Mouse (Mus musculus) cerebellum, postnatal 14 days (tissue): Measurements from ENCODE around the gene Cplx3.

Experiments used
- DNase-seq, 2 experiments: peaks; one replicate each; pipeline ENCODE4 v3.0.0; 2021; ENCODE audit warnings: mixed read lengths in 2 of 2

The Cplx3 gene

DNA sequence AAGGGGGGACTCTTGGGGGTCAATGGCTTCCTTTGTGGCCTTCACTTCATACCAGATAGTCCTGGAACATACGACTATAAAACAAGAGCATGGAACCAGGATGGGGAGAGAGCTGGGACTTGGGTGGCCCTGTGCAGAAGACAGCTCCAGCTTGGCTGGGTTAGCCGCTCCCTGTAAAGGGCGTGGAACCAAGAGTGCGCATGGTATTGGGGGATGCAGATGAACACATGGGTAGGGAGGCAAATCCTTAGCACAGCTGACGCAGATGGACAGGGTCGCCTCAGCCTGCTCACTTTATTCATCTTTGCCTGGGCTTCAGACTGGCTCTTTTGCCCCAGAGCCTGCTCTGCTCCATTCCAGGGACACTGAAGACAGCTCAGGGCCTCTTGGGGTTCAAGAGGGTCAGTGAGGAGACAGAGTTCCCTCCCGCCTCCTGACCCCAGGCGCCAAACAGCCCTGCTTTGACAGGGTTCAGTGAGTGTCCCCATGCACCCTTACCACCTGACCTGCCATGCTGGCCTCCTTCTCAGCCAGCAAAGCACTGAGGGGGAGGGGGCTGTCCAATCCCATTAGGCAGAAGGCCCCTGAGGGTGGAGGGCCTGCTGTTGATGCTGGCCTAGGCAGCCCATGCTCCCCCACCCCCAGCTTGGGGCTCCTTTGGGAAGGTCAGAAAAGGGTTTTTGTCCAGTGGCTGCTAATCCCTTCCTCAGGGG is 7.1 kb downstream of the Cplx3 start:
- DNase-seq: peak in 1 of 2 experiments; percentile 37

DNA sequence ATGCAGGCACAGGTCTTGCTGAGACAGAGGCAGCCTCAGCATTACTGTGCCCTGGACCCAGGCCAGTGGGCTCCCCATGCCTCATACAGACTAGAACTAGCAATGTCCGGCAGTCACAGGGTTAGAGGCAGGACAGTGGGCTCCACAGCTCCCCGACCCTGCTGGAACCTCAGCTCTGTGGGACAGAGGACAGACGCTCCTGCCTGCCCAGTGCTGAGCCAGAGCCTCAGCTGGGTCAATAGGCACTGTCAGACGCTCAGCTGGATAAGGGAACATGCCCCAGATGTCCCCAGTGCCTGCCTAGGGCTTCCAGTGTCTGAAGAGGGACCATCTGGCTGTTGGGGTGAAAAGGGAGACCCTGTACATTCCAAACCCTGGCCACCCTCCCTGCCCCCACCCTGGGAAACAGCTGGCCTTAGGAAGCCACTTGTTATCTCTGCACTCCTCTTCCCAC is 8.1 kb downstream of the Cplx3 start:
- DNase-seq: peak; percentile 41 to 53

DNA sequence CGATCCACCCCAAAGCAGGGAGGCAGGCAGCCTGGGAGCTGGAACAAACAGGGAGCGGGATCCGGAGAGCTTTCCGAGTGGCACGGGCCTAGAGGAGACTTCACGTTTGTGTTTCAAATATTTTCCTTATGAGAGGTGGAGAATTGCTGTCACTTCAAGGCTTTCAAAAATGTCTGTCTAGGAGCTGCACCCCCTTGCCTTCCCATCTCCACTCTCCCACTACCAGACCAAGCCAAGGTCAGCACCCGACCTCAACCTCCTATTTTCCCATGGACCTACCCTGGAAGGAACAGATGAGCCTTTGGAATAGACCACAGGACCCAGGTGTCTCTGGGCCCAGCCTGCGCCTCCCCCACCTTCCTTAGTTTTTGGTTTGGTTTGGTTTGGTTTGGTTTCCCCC is 8.8 kb downstream of the Cplx3 start:
- no peak for DNase-seq

DNA sequence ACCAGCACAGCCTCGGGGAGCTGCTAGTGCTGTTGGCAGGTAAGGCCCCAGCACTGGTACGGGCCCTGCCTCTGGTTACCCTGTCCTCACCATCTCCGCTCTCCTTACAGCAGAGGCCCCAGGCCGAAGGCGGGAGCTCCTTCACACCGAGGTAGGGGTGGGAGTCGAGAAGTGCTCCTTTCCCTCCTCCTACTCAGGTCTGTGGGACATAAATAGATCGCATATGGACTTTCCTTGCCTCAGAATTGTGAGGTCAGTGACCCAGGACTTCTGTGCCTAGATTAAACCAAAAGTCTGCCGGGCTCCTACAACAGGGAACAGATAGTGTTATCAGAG is 11.9 kb downstream of the Cplx3 start:
- DNase-seq: no peak

DNA sequence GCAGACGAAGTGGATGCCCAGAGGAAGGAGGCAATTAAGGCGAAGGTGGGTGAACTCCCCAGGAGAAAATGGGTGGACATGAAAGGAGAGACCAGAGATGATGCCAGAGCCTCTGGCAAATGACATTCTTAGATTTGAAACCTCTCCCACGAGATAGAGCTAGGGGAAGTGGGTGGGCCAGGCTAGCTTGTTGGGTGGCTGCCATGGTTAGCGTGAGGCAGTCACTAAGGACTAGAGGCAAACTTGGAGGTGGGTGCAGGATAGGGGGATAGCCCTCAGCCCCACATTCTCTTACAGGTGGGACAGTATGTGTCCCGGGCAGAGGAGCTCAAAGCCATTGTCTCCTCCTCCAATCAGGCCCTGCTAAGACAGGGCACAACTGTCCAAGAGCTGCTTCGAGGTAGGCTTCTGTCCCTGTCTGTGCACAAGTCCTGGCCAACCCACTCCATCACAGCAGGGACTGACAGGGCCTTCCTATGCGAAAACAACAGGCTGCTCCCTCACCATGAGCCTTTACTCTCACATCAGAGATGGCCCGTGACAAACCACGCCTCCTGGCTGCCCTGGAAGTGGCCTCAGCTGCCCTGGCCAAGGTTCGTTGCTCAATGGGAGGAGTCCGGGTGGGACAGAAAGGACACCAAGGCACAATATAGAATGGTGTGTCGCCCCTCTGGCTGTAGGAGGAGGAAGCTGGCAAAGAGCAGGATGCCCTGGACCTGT is 12.5 kb downstream of the Cplx3 start:
- peak; percentile 34 to 43 for DNase-seq

DNA sequence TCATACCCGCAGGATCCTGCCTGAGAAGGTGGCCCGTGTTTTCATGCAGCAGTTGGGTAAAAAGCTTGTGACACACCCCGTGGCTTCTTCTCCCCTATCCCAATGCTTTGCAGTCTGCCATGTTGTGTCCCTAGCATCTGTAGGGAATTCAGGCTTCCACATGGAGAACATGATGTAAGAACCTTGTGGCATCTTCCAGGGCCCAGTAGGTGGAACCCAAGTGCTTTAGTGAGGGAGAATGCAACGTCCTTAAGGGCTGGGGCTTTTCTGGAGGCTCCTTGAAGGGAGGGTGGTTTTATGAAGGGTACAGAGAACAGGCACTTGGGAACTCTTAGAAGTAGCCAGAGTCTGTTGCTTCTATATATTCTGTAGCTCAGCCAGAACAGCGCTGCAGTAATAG is 15.4 kb downstream of the Cplx3 start:
- DNase-seq: peak; percentile 37 to 52

DNA sequence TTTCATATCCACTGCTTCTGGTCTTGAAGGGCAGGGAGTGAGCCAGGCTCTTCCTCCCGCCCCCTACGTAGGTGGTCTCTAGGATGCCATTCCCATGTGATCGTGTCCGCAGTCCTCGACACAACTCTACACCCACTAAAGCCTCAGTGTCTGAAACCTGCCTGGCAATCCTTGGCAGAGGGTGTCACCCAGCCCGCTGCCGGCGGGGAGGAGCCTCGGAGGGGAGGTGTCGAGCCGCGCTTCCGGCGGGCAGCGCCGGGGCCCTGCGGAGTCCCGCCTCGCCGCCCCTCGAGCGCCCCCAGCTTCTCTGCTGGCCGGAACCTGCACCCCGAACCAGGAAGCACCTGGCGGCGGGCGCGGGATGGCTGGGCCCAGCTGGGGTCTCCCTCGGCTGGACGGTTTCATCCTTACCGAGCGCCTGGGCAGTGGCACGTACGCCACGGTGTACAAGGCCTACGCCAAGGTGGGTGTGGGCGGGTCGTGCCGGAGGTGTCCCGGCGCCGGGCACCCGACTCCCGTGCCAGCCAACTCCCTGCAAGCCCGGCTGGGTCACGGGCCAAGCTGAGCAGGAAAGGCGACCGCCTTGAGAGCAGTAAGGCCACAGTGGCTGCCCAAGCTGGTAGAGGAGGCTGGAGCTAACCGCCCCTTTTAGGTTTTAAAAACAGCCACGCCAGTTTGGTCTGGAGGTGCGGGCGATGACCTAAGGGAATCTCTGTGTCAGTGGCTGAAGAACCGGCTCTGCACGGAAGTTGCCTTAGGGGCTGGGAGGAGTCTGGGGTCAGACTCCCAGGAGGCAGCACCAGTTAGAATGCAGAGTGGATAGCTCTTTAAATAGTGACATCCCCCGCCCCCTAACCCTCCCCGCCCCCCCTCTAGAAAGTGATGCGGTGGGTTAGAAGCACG is 16.6 kb downstream of the Cplx3 start, which contains the start of gene Ulk3:
Gene Ulk3 (plus strand): TSS at position 229 of the 903 bp plus-strand sequence.
- peak; percentile 71 to 81 for DNase-seq

GRCm38 (mm10) chr9:57584991-57585390 is 21.1 kb downstream of the Cplx3 start:
- DNase-seq: no peak

- no peak for DNase-seq
These were observed 28.8 kb downstream of the Cplx3 start for GRCm38 (mm10) chr9:57577144-57577849.

DNA sequence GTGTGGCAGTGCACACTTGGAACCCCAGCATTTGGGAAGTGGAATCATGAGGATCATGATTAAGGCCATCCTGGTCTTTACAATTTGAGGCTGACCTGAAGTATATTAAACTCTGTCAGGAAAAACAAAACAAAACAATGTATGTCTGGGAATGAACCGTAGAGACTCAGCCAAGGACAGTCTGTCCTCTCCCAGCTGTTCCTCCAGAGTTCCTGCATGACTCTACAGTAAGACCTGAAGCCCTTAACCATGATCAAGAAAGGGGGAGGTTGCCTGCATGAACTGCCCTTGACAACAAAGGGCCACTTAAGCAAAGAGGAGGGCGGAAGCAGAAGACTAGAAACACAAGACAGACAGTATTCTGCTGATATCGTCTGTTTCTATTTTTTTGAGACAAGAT is 30.5 kb downstream of the Cplx3 start:
- no peak for DNase-seq

DNA sequence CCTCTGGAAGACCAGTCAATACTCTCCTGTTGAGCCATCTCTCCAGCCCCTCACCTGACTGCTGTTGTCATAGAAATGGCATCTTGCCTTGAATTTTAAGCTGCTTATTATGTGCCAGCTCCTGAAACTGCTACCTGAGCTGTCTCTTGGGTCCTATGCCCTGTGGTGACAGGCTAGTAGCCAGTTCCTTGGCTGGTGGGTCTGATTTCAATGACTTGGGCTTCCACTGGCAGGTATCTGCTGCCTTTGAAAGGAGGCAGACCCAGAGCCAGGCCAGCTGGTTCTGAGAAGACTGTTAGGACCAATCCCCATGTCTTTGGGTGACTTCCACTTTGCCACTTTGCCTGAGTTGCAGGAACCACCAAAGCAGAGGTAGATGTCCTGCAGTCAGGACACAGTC is 31.7 kb downstream of the Cplx3 start:
- DNase-seq: no peak

GRCm38 (mm10) chr9:57568500-57568899 is 37.6 kb downstream of the Cplx3 start:
- DNase-seq: no peak

DNA sequence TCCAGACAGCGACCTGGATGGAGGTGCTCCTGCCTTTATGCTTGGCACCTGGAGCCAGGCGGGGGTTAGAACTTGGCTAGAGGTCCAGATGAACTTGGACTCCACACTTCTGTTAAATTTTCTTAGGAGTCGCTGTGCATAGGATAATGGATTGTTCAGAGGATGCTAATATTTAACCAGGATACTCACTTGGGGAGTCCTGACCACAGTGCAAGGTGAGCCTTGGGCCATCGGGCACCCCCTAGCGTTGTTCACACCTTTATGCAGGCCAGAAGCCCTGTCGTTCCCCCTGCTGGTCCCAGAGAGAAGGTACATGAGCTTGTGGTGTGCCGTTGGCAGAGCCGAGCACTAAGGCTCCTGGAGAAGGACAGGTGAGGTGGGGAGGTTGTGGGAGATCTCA is 39.2 kb downstream of the Cplx3 start:
- DNase-seq: peak in 1 of 2 experiments; percentile 33

DNA sequence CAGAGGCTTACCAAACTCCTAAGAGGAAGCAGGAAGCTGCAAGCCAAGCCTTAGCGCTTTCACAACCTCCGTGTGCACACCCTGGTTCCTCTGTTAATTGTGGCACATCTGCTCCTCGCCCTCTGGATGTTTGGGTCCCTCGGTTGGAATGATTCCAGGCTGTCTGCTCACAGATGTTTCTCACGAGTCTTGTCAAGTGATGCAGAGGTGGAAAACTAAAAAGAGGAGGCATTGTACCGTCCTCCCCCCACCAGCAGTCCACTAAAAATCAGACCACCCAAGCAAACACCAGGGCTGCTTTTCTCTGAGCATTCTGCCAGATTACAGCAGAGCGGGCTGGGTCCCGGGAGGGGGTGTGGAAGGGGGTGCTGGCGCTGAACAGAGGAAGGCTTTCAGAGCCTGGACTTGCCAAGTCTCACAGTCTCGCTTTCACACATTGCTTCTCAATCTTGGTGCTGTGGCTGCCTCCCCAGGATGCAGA is 40.3 kb downstream of the Cplx3 start:
- DNase-seq: peak in 1 of 2 experiments; percentile 46

GRCm38 (mm10) chr9:57564609-57565008 is 41.5 kb downstream of the Cplx3 start:
- no peak for DNase-seq

- no peak for DNase-seq
These were observed 43.1 kb downstream of the Cplx3 start for GRCm38 (mm10) chr9:57562896-57563372.

DNA sequence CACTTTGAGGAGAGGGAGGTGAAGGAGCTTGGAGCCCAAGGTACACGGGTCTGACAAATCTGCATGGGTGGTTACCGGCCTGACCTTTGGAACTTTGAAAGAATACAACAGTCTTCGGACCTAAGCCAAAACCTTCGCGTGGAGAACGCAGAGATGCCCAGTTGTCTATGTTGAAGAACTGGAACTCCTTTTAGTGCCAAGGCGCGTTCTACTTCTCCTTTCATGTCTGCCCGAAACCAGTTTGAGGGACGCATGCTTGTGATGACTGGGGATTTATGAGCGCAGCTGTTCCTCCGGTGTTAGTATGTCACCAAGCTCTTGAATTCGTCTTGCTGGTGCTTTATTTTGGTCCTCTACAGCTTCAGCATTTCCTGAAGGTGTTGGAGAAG is 44.4 kb downstream of the Cplx3 start:
- no peak for DNase-seq

- DNase-seq: peak; percentile 95 to 98
These were observed 45.0 kb downstream of the Cplx3 start, which contains the start of gene Scamp2 for GRCm38 (mm10) chr9:57560861-57561710. Gene Scamp2 (plus strand): TSS chr9:57560943.

- no peak for DNase-seq
These were observed 45.8 kb downstream of the Cplx3 start for GRCm38 (mm10) chr9:57560263-57560662.

DNA sequence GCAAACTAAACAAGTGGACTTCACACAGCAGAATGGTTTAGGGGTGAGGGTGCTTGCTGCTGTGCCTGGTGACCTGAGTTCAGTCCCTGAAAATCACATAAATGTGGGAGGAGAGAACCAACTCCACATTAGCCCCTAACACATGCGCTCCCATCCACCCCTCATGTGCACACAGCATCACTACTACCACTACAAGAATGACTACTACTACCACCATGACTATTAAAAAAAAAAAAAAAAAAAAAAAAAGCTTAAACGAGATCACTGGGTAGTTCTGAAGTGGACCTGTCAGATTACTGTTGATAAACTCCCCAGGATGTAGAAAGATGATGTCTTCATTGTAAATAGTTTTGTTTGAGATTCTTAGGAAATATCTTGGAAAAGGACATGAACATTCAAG is 46.5 kb downstream of the Cplx3 start:
- DNase-seq: no peak

DNA sequence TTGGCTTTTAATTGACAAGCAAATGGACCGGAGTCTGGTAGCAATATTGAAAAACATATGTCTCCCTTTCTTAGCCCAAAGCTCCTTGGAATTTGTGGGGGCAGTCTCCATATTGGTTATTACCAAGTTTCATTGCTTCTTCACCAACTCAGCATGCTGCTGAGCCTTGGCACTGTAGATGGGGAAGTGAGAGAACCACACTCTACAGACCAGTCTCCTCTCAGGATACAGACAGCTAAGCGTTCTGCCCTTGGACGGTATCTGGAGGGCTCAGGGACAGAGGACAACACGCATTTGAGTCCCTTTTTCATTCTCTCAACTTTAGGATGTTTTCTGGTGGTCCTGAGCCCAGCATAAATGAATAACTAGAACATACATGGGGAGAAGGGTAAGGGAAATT is 47.5 kb downstream of the Cplx3 start:
- DNase-seq: no peak
